Mouse (Mus musculus) kidney, embryonic 16.5 days (tissue): ENCODE data around the gene Sypl2. TPM values are rescaled to one million over a fixed set of nuclear protein-coding genes. Genes with fewer than 3 reads are reported as not detected.

Experiments
- ATAC-seq: fragments of 200-750 bp; cut with Nextera tagmentation; 2 replicates; pipeline ENCODE4 v1.8.0; 2017; ENCODE audit warnings: moderate TSS enrichment; ENCODE audit not compliant: low FRiP score, low TSS enrichment
- H3K27ac ChIP-seq: fragments of 300-500 bp; sonication (generic); 2 replicates; pipeline ENCODE4 v1.5.1; 2014; ENCODE audit warnings: low read length
- H3K27me3 ChIP-seq: fragments of 300-500 bp; sonication (generic); 2 replicates; pipeline ENCODE4 v1.6.1; 2014; ENCODE audit warnings: low read length, control low read depth, mixed read lengths; ENCODE audit not compliant: insufficient read depth
- H3K36me3 ChIP-seq: fragments of 300-500 bp; sonication (generic); 2 replicates; pipeline ENCODE4 v1.6.1; 2014; ENCODE audit warnings: low read length, control low read depth, mixed read lengths; ENCODE audit not compliant: insufficient read depth
- H3K4me1 ChIP-seq: fragments of 300-500 bp; sonication (generic); 2 replicates; pipeline ENCODE4 v1.6.1; 2014; ENCODE audit warnings: low read length, control low read depth, mixed read lengths; ENCODE audit not compliant: insufficient read depth
- H3K4me2 ChIP-seq: fragments of 300-500 bp; sonication (generic); replicated peaks from 2 replicates; pipeline ENCODE4 v1.6.1; 2014; ENCODE audit warnings: low read depth, low read length
- H3K4me3 ChIP-seq: fragments of 300-500 bp; sonication (generic); 2 replicates; pipeline ENCODE4 v1.5.1; 2014; ENCODE audit warnings: mild to moderate bottlenecking, low read length
- H3K9ac ChIP-seq: fragments of 300-500 bp; sonication (generic); replicated peaks from 2 replicates; pipeline ENCODE4 v1.6.1; 2014; ENCODE audit warnings: low read length
- H3K9me3 ChIP-seq: fragments of 300-500 bp; sonication (generic); 2 replicates; pipeline ENCODE4 v1.6.1; 2016; ENCODE audit warnings: low read length, control low read depth
- WGBS: fragments of 180-500 bp; shearing (Covaris S2); extraction: QIAGEN DNeasy Blood & Tissue Kit; methylation state at CpG from one replicate; pipeline ENCODE4 v1.1.7; 2014; 5-methylcytosine and 5-hydroxymethylcytosine counted together
- polyA plus RNA-seq: library from polyadenylated mRNA; unstranded; fragments of >200 nt; fragmentation: Nextera tagmentation; extraction: Ambion mirVana; gene quantifications from 2 replicates; pipeline ENCODE4 v1.2.1, GENCODE M21; 2015

Gene Sypl2
- polyA plus RNA-seq, 1 experiment from 2014 or later, result 3.7 TPM

GRCm38 (mm10) chr3:108197066-108197497, 29.4 kb downstream of the Sypl2 start:
- Histone ChIP-seq H3K36me3 (no peaks in the 10 kb centered on the region), H3K4me3 (peak overlapping the region; percentile 11; the same call in 1 of the 2 replicates), H3K27me3 (no peaks in the 10 kb centered on the region), H3K9ac (peak overlapping the region; percentile 53), H3K27ac (peak overlapping the region; percentile 61), H3K4me2 (peak overlapping the region; percentile 48), H3K4me1 (peaks cover 42% of the 10 kb centered on the region), H3K9me3 (no peaks in the 10 kb centered on the region)
- WGBS, result 4% methylated on average over 14 of the region's 14 CpGs
- ATAC-seq, result peak; percentile 59

GRCm38 (mm10) chr3:108195941-108196590, 30.4 kb downstream of the Sypl2 start:
- peak overlapping the region; percentile 61; the same call in 1 of the 2 replicates for H3K27ac ChIP-seq
- 69% methylated on average over 7 of the region's 7 CpGs for WGBS
- no peaks in the 10 kb centered on the region for H3K9me3 ChIP-seq
- H3K4me2 ChIP-seq, result no peak overlapping the region
- H3K4me1 ChIP-seq, result peaks cover 39% of the 10 kb centered on the region
- no peak for ATAC-seq
- no peaks in the 10 kb centered on the region for H3K27me3 ChIP-seq
- no peaks in the 10 kb centered on the region for H3K36me3 ChIP-seq
- no peak overlapping the region for H3K4me3 ChIP-seq
- H3K9ac ChIP-seq, result peak overlapping the region; percentile 25

- H3K27ac ChIP-seq, result peak overlapping the region; percentile 37; the same call in 1 of the 2 replicates
- 76% methylated on average over 4 of the region's 4 CpGs for WGBS
- H3K4me2 ChIP-seq, result no peak overlapping the region
Observed at GRCm38 (mm10) chr3:108195287-108195686, 31.2 kb downstream of the Sypl2 start.

GRCm38 (mm10) chr3:108193686-108194085, 32.8 kb downstream of the Sypl2 start:
- Histone ChIP-seq H3K27ac (no peak overlapping the region), H3K4me1 (peaks cover 35% of the 10 kb centered on the region), H3K36me3 (no peaks in the 10 kb centered on the region), H3K9me3 (no peaks in the 10 kb centered on the region), H3K9ac (no peak overlapping the region), H3K4me2 (no peak overlapping the region), H3K4me3 (no peak overlapping the region), H3K27me3 (no peaks in the 10 kb centered on the region)
- 73% methylated on average over 4 of the region's 4 CpGs for WGBS
- no peak for ATAC-seq

More at GRCm38 (mm10) chr3:108195287-108195686, 31.2 kb downstream of the Sypl2 start:
- no peaks in the 10 kb centered on the region for H3K36me3 ChIP-seq
- H3K4me3 ChIP-seq, result no peak overlapping the region
- H3K27me3 ChIP-seq, result no peaks in the 10 kb centered on the region
- H3K9me3 ChIP-seq, result no peaks in the 10 kb centered on the region
- H3K9ac ChIP-seq, result 0 out of 2 replicates have a peak overlapping the region, but pooled peaks have one; percentile 25
- H3K4me1 ChIP-seq, result peaks cover 36% of the 10 kb centered on the region
- no peak for ATAC-seq

- no peak overlapping the region for H3K4me3 ChIP-seq
- H3K36me3 ChIP-seq, result no peaks in the 10 kb centered on the region
- H3K27me3 ChIP-seq, result peaks cover 5% of the 10 kb centered on the region; the same call in 1 of the 2 replicates
- 57% methylated on average over 5 of the region's 5 CpGs for WGBS
- H3K4me1 ChIP-seq, result peaks cover 15% of the 10 kb centered on the region
- no peak overlapping the region for H3K9ac ChIP-seq
- no peak overlapping the region for H3K27ac ChIP-seq
- no peaks in the 10 kb centered on the region for H3K9me3 ChIP-seq
- ATAC-seq, result no peak
- H3K4me2 ChIP-seq, result 0 out of 2 replicates have a peak overlapping the region, but pooled peaks have one; percentile 10
Observed at GRCm38 (mm10) chr3:108189897-108190296, 36.6 kb downstream of the Sypl2 start.

- H3K27ac ChIP-seq, result no peak overlapping the region
- peaks cover 14% of the 10 kb centered on the region for H3K4me1 ChIP-seq
- ATAC-seq, result no peak
- 60% methylated on average over 9 of the region's 9 CpGs for WGBS
- H3K9me3 ChIP-seq, result no peaks in the 10 kb centered on the region
- no peak overlapping the region for H3K9ac ChIP-seq
- H3K4me2 ChIP-seq, result no peak overlapping the region
- peaks cover 5% of the 10 kb centered on the region; the same call in 1 of the 2 replicates for H3K27me3 ChIP-seq
- no peaks in the 10 kb centered on the region for H3K36me3 ChIP-seq
- no peak overlapping the region for H3K4me3 ChIP-seq
Observed at GRCm38 (mm10) chr3:108188716-108189490, 37.5 kb downstream of the Sypl2 start.

- Histone ChIP-seq H3K27ac (no peak overlapping the region), H3K9me3 (no peaks in the 10 kb centered on the region), H3K36me3 (no peaks in the 10 kb centered on the region), H3K4me2 (peak overlapping the region; percentile 93), H3K9ac (no peak overlapping the region; the same call in 1 of the 2 replicates), H3K4me1 (peaks cover 14% of the 10 kb centered on the region), H3K27me3 (peaks cover 5% of the 10 kb centered on the region; the same call in 1 of the 2 replicates), H3K4me3 (peak overlapping the region; percentile 73)
- peak; percentile 27; the same call in 1 of the 2 replicates for ATAC-seq
- WGBS, result 58% methylated on average over 20 of the region's 20 CpGs
Observed at GRCm38 (mm10) chr3:108187111-108187795, 39.2 kb downstream of the Sypl2 start.

- Histone ChIP-seq H3K27ac (0 out of 2 replicates have a peak within 1 kb of the TSS, but pooled peaks have one; percentile 10), H3K36me3 (no peaks in the 10 kb centered on the region), H3K9me3 (no peaks in the 10 kb centered on the region), H3K4me2 (peak within 1 kb of the TSS; percentile 93), H3K27me3 (peaks cover 5% of the 10 kb centered on the region; the same call in 1 of the 2 replicates), H3K9ac (peak within 1 kb of the TSS; percentile 82), H3K4me1 (peaks cover 14% of the 10 kb centered on the region), H3K4me3 (peak within 1 kb of the TSS; percentile 73)
- peak; percentile 80 for ATAC-seq
- 1% methylated on average over 68 of the region's 100 CpGs for WGBS
Observed at GRCm38 (mm10) chr3:108186098-108187047, 40.1 kb downstream of the Sypl2 start, which contains the start of gene Amigo1. Gene Amigo1, plus strand, starts transcription at chr3:108186335.
